Mouse (Mus musculus): ENCODE measurements around the gene H2-T22. TPM values are rescaled to one million over a fixed set of nuclear protein-coding genes. Genes with fewer than 3 reads are reported as not detected.
"Not testable (repeated sequence)": the region's sequence is repeated elsewhere in the genome, so short reads cannot be mapped to it uniquely, and the experiment has no call there.

Gene H2-T22
- 1 to 10 TPM; 5.7 to 6.1 TPM for total RNA-seq (2021)

DNA sequence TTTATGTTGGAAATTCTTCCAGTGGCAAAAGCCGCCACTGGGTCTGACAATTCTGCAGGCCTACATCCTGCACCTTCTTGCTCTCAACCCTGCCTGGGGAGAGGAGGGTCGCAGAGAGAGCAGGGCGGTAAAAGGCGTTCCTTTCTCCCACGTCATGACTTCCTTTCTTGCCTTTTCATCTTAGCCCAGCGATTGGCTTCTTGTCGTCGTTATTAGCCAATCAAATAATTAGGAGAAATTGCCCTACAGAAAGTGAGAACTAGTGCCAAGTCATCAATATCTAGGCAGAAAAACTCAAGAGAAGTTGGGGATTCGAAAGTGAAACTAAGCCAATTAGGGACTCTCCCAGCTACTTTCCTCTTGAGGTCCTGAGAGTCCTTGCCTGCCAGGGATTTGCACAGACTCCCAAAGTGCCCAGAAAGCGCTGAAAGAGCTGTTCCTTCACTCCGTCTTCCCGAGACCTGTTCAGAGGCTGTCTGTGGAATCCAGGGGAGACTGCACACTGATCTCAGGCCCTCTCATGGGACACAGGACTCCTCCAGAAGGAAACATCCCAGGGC lies at the start of gene H2-T22, which contains the start of gene Gm6034:
H2-T22 (minus strand) TSS at position 138 of the 560 bp plus-strand sequence.
Gm6034 (plus strand) TSS at position 352 of the 560 bp plus-strand sequence.
- intact Hi-C loops (cut with DNase I) = loop anchor here (10.0 kb wide), 1 partner anchor 48 kb away; no protein-coding TSS in a partner anchor
- peak; percentile 71 to 80 for DNase-seq (ENCODE audit: extremely low spot score in 1 of 2, low spot score in 2 of 2)

DNA sequence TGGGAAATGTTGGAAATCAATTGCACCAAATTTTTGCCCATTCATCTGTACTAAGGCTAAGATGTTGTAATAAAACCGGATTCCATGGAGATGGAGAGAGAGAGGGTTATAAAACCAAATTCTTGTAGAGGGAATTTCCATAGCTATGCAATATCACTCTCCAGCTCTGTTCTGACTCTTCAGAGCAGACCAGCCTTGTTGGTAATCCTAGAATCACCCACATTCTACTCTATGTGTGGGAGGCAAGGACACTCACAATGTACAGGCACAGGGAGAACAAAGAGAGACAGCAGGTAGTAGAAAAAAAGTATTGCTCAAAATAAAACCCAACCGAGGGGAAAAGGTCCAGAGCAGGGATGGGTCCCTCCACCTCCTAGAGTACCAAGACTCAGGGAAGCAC lies 49.4 kb upstream of the H2-T22 start:
- intact Hi-C loops (cut with DNase I); DNase-seq (ENCODE audit: extremely low spot score in 1 of 2, low spot score in 2 of 2): not testable (repeated sequence)

DNA sequence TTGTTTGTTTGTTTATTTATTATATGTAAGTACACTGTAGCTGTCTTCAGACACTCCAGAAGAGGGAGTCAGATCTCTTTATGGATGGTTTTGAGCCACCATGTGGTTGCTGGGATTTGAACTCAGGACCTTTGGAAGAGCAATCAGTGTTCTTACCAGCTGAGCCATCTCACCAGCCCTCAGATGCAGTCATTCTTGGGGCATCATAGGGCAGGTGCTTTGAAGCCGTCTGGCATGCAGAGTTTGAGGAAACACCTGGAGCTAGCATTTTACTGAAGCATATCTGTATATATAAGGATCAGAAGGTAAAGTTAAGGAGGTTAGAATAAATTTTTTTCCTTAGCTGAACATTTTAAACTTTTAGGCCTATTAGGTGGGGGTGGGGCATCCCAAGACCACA lies 43.4 kb upstream of the H2-T22 start:
- DNase-seq (ENCODE audit: extremely low spot score in 1 of 2, low spot score in 2 of 2); intact Hi-C loops (cut with DNase I): not testable (repeated sequence)

DNA sequence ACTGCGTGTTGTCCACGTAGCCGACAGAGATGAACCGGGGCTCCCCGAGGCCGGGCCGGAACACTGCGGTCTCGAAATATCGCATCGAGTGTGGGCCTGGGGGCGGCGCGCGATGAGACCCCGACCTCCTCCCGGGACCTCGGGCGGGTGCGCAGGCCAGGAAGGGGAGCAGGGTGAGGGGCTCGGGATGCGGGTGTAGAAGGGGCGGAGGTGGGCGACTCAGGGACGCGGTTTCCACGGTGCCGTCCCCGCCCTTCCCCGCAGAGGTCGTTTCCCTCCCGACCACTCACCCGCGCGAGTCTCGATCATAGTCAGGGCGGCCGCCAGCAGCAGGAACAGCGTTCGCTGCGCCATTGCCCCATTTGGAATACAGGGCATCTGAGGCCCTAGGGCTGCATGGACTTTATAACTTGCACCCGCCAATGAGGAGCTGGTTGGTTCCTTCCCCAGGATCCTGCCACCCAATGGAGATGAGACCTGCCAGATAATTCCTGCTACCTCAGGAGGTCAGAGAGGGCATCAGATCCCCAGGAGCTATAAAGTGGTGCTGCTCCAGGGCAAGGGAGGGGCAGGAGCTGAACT lies 41.4 kb upstream of the H2-T22 start:
- intact Hi-C loops (cut with DNase I) = no loop called here
- no peak for DNase-seq (ENCODE audit: extremely low spot score in 1 of 2, low spot score in 2 of 2)

DNA sequence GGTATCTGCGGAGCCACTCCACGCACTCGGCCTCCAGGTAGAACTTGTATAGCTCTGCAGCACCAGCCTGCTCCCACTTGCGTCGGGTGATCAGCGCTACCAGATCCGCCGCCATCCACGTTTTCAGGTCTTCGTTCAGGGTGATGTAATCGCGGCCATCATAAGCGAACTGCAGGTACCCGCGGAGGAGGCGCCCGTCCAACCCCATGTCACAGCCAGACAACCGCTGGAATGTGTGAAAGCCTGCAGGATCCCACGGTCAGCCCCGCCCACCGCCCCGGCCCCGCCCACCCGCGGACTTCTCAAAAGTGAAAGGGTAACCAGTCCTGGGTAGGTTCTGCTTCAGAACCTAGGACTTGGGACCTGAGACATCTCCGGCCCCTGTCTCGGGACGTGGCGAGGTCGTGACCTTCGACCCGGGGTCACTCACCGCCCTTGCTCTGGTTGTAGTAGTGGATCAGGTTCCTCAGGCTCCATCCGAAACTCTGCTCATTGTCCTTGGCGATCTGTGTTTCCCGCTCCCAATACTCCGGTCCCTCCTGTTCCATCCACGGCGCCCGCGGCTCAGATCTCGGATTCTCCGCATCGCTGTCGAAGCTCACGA lies 40.8 kb upstream of the H2-T22 start:
- DNase-seq (ENCODE audit: extremely low spot score in 1 of 2, low spot score in 2 of 2) = peak in 1 of 2 experiments; percentile 47
- intact Hi-C loops (cut with DNase I) = no loop called here

DNA sequence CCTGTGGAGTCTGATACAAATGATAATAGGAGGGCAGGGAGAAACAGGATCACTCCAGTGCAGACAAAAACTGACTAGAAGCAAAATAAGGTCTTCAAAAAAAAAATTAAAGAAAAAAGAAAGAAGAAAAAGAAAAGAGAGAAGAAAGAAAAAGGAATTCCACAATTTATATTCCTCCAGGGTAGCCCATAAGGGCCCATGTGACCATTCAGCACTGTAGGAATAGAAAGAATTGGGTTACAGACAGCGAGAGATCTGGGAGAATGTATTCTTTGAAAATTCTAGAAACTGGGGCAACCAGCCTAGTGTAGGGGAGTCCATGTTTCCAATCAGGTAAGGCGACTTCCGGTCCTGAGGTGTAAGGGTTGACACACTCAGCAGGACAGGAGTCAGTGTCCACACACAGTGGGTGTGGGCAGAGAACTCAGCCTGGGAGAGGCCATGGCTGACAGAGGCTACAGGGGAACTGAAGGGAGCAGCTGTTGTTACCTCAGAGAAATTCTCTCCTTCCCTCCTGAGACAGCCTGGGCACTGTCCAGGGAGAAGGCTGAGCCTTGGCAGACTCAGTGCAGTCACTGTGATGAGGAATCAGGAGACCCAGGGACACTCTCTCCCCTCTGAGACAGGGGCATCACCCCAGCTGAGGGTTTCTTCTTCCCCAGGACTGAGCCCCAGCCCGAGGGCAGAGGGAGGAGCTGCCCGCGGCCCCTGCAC lies 40.1 kb upstream of the H2-T22 start:
- DNase-seq (ENCODE audit: extremely low spot score in 1 of 2, low spot score in 2 of 2); intact Hi-C loops (cut with DNase I): not testable (repeated sequence)

DNA sequence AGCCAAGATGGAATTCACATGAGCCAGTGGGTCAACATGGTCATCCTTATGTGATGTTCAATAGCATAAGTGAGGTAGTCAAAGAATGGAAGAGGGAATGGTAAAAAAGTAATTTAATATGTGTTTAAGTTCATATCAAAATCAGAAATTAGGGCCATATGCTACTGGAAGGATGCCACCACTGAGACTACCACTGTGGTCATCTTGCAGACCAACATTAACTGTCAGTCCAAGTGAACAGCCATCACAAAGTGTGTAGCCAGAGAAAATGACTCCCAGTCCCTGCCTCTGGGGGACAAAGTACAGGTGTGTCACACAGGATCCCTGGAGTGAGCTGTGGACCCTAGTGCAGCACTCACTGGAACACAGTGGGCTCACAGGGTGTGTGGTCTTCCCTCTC lies 39.4 kb upstream of the H2-T22 start:
- intact Hi-C loops (cut with DNase I); DNase-seq (ENCODE audit: extremely low spot score in 1 of 2, low spot score in 2 of 2): not testable (repeated sequence)

DNA sequence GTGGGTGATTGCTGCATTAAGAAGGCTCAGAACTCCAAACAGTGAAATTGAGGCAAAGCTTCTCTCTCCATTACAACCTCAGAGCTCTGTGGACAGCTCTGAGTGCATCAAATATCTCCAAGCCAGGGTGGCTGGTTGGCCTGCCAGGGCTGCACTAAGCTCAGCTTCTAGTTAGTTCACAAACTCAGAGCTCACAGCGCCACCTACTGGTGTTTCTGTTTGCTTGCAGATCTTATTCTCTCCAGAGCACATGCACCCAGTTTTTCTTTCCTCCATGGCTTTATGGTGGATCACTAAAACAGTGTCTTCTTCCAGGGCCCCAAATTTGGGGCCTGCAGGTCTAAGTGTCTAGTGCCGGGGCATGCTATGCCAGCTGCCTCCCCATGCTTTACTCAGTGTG lies 18.3 kb upstream of the H2-T22 start:
- intact Hi-C loops (cut with DNase I) = loop anchor here (10.0 kb wide), 2 partner anchors 74 to 134 kb away; partner anchors contain the start of gene H2-T3
- peak; percentile 85 to 93 for DNase-seq (ENCODE audit: extremely low spot score in 1 of 2, low spot score in 2 of 2)

DNA sequence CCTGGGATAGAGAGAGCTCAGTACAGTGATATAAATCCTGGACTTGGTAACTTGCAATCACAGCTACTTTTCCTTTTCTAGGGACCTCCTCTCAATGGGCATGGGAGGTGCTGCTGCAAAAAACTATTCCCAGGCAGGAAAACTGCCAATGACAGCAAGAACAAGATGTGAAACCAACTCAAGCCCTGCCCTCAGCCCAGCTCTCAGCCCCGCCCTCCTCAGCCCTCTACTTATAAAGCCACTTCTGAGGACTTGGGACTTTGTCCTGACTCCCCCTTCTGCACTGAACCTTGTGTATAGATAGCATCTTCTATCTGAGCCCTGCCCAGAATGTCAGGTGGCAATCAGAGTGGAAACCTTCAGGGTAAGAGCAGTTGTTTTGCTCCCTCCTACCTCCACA lies 15.8 kb upstream of the H2-T22 start, which contains the start of gene Gm11127:
Gm11127 (minus strand) TSS at position 10 of the 400 bp plus-strand sequence.
- intact Hi-C loops (cut with DNase I); DNase-seq (ENCODE audit: extremely low spot score in 1 of 2, low spot score in 2 of 2): not testable (repeated sequence)

DNA sequence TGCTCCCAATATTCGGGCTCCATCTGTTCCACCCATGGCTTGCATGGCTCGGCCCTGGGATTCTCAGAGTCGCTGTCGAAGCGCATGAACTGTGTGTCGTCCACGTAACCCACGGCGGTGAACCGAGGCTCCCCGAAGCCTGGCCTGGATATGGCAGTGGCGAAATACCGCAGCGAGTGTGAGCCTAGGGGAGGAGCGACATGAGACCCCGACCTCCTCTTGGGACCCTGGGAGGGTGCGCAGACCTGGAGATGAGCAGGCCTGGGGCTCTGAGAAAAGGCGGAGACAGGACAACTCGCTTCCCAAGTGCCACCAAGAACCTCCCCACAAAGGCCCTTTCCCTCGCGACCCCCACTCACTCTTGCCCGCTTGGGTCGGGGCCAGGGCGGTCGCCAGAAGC lies 15.4 kb upstream of the H2-T22 start:
- DNase-seq (ENCODE audit: extremely low spot score in 1 of 2, low spot score in 2 of 2); intact Hi-C loops (cut with DNase I): not testable (repeated sequence)

DNA sequence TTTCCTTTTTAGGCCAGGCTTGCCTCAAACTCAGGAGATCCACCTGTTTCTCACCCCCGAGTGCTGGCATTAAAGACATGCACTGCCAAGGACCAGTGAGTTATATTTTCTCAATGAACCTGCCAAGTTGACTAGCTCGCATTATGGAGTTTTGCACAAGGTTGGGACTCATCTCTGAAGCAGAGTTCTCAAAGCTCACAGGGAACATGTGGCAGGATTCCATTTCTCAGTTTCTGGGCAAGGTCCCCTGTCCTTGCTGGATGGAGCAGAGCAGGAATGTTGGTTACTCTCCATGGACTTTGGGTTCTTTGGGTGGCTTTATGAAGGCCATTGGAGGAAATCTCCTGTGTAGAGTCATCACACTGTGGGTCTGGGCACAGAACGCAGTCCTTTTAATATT lies 739 bp upstream of the H2-T22 start:
- intact Hi-C loops (cut with DNase I) = loop anchor here (10.0 kb wide), 1 partner anchor 48 kb away; no protein-coding TSS in a partner anchor
- DNase-seq (ENCODE audit: extremely low spot score in 1 of 2, low spot score in 2 of 2) = no peak

DNA sequence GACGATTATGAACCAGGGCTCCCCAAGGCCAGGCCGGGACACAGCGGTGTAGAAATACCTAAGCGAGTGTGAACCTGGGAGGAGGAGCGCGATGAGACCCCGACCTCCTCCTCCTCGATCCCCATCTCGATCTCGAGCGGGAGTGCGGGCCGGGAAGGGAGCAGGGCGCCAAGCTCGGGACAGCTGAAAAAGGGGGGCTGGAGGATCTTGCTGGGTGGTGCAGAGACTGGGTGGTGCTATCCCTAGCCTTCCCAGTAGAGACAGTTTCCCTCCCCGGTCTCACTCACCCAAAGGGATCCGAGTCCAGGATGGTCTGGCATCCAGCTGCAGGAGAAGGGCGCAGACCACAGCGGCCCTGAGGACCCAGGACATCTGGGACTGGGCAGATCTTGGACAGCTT lies 492 bp downstream of the H2-T22 start:
- intact Hi-C loops (cut with DNase I) = loop anchor here (10.0 kb wide), 1 partner anchor 47 kb away; no protein-coding TSS in a partner anchor

DNA sequence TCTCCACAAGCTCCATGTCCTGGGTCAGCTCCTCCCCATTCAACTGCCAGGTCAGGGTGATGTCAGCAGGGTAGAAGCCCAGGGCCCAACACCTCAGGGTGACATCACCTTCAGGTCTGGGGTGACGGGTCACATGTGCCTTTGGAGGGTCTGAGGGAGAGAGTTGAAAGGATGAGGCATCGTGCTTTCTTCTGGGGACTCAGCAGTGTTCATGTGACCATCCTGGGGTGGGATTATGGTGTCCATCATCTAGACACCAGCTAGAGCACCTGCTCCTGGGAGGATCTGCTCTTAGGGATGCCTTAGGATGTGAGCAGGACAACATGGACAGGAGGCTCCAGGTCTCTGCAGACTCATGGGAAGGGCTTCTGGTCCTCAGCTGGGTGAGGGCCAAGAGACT lies 1.9 kb downstream of the H2-T22 start:
- DNase-seq (ENCODE audit: extremely low spot score in 1 of 2, low spot score in 2 of 2) = not testable (repeated sequence)
- intact Hi-C loops (cut with DNase I) = loop anchor here (10.0 kb wide), 1 partner anchor 46 kb away; no protein-coding TSS in a partner anchor

More for the DNA sequence above, 492 bp downstream of the H2-T22 start:
- not testable (repeated sequence) for DNase-seq (ENCODE audit: extremely low spot score in 1 of 2, low spot score in 2 of 2)

DNA sequence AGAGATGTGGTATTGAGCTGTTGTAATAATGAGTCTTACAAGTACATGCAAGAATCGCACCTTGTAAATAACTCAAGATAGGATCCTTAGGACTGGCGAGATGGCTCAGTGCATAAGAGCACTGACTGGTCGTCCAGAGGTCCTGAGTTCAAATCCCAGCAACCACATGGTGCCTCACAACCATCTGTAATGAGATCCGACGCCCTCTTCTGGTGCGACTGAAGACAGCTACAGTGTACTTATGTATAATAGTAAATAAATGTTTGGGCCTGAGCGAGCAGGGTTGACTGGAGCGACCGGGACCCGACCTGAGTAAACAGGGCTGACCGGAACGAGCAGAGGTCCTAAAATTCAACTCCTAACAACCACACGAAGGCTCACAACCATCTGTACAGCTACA lies 6.4 kb downstream of the H2-T22 start:
- DNase-seq (ENCODE audit: extremely low spot score in 1 of 2, low spot score in 2 of 2); intact Hi-C loops (cut with DNase I): not testable (repeated sequence)

DNA sequence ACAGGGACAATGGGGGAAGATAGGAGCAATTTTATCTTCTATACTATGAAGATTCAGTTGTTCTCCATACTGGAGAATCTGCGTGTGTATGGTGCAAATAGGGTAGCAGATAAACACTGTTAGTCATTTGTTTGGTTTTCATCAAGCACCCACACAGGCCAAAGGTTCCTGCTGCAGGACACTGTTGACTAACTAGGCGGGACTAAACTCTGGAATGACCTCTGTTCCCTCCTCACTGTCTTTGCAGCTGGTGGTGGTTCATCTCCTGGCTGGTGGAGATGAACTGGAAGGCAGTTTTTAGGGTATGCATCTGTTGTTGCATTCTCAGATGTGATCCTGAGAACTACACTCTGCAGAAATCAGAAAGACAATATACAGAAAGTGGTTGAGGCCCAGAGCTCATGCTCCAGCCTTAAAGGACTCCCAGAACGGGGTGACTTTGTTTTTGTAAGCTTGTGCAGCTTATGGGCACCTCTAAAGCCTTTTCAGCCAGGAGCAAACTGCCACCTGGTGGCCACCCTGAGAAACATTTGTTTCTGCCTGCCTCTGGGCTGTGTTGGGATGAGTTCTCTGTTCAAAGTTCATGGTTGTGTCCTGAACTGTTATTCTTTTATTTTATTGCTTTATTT lies 7.4 kb downstream of the H2-T22 start:
- intact Hi-C loops (cut with DNase I) = not testable (repeated sequence)
- DNase-seq (ENCODE audit: extremely low spot score in 1 of 2, low spot score in 2 of 2) = peak in 1 of 2 experiments; percentile 66

DNA sequence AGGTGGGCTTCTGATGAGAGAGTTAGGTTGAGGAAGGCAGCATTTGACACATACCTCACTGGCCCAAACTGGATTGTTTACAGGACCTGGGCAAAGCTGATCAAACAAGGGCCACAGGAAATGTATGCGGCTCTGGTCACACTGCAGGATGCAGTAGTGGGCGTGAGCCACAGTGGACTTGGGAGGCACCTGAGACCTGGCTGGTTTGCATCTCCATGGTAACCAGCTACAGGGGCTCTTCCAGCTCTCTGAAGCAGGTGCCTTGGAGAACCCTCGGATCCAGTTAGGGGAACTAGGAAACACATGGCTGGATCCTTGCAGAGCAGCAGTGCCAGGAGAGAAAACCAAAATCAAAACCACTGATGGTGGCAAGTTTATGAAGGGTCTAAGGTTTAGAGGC lies 8.0 kb downstream of the H2-T22 start:
- intact Hi-C loops (cut with DNase I) = not testable (repeated sequence)

DNA sequence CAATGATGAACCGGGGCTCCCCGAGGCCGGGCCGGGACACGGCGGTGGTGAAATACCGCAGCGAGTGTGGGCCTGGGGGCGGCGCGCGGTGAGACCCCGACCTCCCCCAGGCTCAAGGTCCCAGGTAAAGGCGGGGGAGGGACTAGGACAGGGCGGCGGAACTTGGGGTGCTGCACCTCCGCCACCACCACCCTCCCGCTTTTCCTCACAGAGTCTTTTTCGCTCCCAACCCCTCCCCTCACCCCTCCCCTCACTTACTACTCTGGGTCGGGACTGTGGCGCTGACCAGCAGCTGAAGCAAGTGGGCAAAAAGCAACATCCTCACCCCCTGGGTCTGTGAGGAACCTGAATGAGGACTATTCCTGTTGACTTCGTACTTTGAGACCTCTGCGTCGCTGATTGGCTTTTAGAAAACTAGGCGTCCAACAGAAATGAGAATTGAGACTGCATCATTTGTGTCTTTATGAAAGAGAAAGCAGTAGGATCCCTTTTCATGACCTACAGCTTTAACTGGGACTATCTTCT lies 10.1 kb downstream of the H2-T22 start, which contains the start of gene H2-T23:
H2-T23 (minus strand) TSS at position 505 of the 525 bp plus-strand sequence.
- intact Hi-C loops (cut with DNase I) = not testable (repeated sequence)
- peak in 1 of 2 experiments; percentile 50 for DNase-seq (ENCODE audit: extremely low spot score in 1 of 2, low spot score in 2 of 2)

More for the DNA sequence above, 8.0 kb downstream of the H2-T22 start:
- not testable (repeated sequence) for DNase-seq (ENCODE audit: extremely low spot score in 1 of 2, low spot score in 2 of 2)
